Mouse (Mus musculus): Measurements from ENCODE around the gene Tmem179b.
"Not testable (repeated sequence)": the region's sequence is repeated elsewhere in the genome, so short reads cannot be mapped to it uniquely, and the experiment has no call there.

Gene Tmem179b

DNA sequence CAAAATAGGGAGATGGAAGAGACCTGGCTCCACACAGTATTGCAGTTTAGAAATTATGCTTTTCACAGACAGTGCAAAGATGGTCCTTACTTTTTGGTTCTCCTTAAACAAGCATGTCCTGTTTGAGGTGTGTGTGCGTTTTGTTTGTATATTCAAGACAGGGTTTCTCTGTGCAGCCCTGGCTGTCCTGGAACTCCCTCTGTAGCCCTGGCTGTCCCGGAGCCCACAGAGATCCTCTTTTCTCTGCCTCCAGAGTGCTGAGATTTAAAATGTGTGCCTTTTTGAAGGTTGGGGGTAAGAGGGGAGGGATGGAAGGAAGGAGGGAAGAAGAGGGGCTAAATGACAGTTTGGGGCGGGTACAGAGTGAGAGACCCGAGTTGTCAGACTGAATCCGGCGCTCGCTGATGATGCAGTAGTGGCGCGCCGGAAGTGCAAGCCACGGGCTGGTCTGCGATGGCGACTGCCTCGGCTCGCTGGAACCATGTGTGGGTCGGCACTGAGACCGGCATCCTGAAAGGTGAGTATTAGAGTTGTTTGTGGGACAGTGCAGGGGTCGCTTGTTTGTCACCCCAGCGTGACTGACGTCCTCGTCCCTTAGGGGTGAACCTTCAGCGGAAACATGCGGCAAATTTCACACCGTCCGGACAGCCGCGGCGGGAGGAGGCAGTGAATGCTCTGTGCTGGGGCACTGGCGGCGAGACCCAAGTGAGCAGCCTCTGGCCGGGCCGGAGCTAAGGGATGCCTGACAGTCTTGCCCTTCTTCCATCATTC is 38.7 kb downstream of the Tmem179b start, which contains the start of gene Wdr74:
Wdr74 (plus strand) TSS at position 439 of the 771 bp plus-strand sequence.
- DNase-seq (ENCODE audit: low read depth, low spot score) = peak; percentile 94

DNA sequence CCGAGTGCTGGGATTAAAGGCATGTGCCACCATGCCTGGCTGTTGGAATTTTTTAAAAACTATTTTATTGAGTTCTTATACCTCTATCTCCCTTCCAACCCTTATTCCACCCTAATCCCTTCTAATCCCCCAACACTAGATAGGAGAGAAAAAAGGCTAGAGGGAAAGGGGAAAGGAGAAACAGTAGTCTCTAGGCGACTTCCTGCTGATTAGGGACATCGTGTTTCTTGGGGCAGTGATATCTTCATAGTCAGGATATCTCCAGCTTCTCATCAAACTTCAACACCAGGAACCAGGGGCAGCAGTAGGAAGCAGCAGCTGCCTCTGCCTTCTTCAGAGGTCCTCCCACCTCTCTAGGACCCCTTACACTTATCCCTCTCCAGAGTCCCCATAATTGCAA is 39.9 kb downstream of the Tmem179b start:
- DNase-seq (ENCODE audit: low read depth, low spot score) = no peak

GRCm38 (mm10) chr19:8728335-8729099 is 45.8 kb downstream of the Tmem179b start:
- DNase-seq (ENCODE audit: low read depth, low spot score) = not testable (repeated sequence)

DNA sequence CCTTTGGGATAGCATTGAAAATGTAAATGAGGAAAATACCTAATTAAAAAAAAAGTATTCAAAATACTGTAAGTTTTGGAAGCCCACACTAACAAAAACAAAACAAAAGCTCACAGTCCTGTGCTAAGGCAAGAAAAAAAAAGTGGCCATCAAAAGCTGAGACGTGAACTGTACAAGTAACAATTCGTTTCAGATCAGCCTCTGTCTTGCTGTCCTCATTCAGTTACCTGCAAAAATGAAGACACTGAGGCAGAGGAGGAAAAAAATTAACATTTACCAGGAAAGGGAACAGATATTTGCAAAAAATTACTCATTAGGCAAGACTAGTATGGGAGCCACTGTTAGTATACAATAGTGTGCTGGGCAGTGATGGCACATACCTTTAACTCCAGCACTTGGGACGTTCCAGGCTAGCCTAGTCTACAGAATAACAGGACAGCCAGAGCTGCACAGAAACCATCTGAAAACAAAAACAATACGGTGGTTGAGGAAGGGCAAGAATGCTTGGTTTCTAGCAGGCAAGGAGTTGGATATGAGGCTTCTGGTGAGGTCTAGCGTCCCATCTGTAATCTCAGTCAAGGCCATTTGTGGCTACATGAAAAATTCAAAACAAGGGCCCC is 46.7 kb downstream of the Tmem179b start:
- DNase-seq (ENCODE audit: low read depth, low spot score) = no peak

DNA sequence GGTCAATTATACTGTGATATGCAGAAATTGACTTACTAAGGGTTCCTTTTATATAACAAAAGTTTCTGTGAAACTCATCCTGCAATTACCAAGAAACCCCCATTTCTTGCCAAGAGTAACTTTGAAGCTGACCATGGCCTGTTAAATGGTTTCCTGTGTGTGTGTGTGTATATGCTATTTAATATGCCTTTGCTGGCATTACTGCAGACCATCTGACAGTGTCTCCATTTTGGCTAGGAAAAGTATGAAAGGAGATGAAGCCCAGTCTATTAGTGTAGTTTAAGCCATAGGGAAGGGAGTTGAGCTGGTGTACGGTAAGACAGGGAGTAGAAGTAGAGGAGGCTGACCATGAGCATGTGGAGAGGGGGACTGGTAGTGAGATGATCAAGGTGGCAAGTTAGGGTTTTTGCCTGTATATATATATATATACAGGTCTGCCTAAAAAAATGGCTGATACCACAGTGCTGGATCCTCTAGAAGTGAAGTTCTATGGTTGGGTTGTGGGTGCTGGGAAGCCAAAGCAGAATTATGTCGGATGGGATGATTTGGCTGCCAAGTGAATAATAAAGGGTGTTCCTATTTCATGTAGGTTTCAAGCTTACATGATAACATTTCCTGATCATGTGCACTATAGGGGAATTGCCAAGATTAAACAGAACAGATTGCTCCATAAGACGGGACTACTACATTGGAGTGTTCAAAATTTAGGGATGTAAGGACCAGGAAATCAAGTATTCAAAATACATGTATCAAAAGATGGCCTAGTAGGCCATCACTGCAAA is 47.5 kb downstream of the Tmem179b start:
- DNase-seq (ENCODE audit: low read depth, low spot score) = no peak

- DNase-seq (ENCODE audit: low read depth, low spot score) = no peak
Observed at GRCm38 (mm10) chr19:8725081-8725613, 49.1 kb downstream of the Tmem179b start.

DNA sequence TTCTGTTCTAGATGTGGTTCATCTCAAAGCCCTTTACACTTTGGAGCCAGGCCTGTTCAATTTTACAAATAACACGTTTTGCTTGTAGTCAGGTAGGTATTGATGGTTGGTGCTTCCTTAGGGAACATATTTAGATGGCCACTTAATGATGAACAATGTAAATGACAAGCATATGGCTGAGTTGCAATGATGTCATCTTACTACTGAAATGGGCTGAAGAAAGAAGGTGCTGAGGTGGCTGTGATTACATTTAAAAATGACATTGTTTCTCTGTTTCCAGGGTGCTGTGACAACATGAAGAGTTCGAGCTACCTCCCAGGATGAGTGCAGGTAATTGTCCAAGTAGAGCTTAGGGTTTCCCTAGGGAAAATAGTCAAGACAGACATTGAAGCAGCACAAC is 49.9 kb downstream of the Tmem179b start:
- DNase-seq (ENCODE audit: low read depth, low spot score) = no peak

GRCm38 (mm10) chr19:8723574-8724346 is 50.5 kb downstream of the Tmem179b start:
- peak; percentile 60 for DNase-seq (ENCODE audit: low read depth, low spot score)

- DNase-seq (ENCODE audit: low read depth, low spot score) = peak; percentile 98
Observed at GRCm38 (mm10) chr19:8722907-8723573, 51.2 kb downstream of the Tmem179b start, which contains the start of gene Slc3a2. Slc3a2 (minus strand) TSS chr19:8723369.

GRCm38 (mm10) chr19:8722559-8722906 is 51.7 kb downstream of the Tmem179b start:
- no peak for DNase-seq (ENCODE audit: low read depth, low spot score)
